Mouse (Mus musculus) splenic B cell, adult 2 months (primary cell): Measurements from ENCODE around the gene Tmed2.
"Not testable (repeated sequence)": the region's sequence is repeated elsewhere in the genome, so short reads cannot be mapped to it uniquely, and the experiment has no call there.

Experiments
- DNase-seq: peaks from one replicate; pipeline ENCODE4 v3.0.0-alpha.2; 2011; ENCODE audit warnings: low read depth, low spot score
- H3K27me3 ChIP-seq: 2 replicates; pipeline ENCODE4 v1.6.1; 2012; ENCODE audit warnings: mild to moderate bottlenecking, low read length, moderate library complexity, mixed read lengths; ENCODE audit not compliant: control insufficient read depth, poor library complexity, insufficient read depth, severe bottlenecking
- H3K36me3 ChIP-seq: 2 replicates; pipeline ENCODE4 v1.6.1; 2012; ENCODE audit warnings: mild to moderate bottlenecking, low read length, moderate library complexity, mixed read lengths; ENCODE audit not compliant: control insufficient read depth, poor library complexity, insufficient read depth, severe bottlenecking

Gene Tmed2

DNA sequence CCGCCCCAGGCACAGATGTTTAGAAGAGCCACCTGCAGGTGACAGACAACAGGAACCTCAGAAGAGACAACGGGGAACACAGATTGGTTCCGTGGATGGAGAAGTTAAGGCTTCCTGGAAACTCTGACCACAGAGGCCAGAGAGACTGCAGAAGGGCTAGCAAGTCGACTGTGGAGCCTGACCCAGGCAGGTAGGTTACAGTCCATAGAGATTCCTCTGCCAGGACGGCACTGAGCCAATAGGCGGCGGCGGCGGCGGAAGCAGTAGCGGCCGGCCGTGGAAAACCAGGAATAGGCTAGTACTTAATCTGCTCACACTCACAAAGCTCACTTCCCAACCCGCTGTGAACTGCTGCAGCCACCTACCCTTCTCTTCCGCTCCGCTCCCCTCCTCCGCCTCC, 3.7 kb upstream of the Tmed2 start:
- peaks cover 2% of the 10 kb centered on the region for H3K27me3 ChIP-seq
- H3K36me3 ChIP-seq = no peaks in the 10 kb centered on the region
- peak; percentile 41 for DNase-seq

DNA sequence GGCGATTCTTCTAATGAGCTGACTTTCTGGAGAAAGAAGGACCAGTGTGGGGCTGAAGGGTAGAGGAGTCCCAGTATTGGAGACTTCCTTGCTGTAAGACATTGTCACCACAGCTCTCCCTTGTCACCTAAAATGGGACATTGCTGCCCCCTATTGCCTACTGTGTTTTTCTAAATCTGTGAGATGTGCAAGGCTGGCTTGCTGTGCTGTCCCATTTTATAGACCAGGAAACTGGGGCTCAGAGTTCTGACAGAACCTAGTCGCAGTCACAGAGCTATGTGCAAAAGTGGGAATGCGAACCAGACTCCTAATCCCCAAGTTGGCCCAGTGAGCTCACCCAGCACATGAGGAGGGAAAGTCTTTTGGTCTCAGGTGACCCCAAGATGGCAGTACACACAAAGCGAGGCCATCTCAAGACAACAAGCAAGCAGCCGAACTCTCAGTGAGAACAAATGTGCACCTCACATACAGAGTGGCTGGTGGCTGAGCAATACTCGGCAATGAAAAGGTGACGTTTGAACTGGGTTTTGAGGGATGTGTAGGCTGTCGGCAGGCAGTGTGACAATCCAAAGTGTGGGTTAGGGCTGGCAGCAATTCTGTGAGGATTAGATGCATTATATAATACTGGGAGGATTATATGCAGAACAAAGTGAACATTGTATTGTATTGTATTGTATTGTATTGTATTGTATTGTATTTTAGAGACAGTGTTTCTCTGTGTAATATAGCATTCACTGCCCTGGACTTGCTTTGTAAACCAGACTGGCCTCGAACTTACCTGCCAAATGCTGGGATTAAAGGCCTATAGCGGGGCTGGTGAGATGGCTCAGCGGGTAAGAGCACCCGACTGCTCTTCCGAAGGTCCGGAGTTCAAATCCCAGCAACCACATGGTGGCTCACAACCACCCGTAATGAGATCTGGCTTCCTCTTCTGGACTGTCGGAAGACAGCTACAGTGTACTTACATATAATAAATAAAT, 1.4 kb upstream of the Tmed2 start:
- peaks cover 2% of the 10 kb centered on the region; the same call in 1 of the 2 replicates for H3K36me3 ChIP-seq
- DNase-seq = peak; percentile 89
- no peaks in the 10 kb centered on the region for H3K27me3 ChIP-seq

DNA sequence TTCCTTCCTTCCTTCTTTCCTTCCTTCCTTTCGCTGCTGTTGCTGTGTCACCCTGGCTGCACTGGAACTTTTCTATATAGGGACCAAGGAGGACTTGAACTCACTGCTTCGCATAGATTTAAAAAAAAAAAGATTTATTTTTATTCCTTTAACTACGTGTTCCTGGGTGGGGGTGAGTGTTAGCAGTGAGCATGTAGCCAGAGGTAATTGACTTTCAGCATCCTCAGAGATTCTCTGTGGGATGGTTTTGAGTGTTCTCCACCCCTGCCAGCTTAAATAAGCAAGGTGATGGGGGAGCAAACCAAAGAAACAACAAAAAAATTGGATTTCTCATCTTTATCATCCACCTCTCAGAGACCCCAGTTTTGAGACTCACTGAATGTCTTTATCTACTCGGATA, 590 bp upstream of the Tmed2 start:
- Histone ChIP-seq H3K36me3 (peaks cover 5% of the 10 kb centered on the region), H3K27me3 (no peaks in the 10 kb centered on the region)
- DNase-seq = no peak

DNA sequence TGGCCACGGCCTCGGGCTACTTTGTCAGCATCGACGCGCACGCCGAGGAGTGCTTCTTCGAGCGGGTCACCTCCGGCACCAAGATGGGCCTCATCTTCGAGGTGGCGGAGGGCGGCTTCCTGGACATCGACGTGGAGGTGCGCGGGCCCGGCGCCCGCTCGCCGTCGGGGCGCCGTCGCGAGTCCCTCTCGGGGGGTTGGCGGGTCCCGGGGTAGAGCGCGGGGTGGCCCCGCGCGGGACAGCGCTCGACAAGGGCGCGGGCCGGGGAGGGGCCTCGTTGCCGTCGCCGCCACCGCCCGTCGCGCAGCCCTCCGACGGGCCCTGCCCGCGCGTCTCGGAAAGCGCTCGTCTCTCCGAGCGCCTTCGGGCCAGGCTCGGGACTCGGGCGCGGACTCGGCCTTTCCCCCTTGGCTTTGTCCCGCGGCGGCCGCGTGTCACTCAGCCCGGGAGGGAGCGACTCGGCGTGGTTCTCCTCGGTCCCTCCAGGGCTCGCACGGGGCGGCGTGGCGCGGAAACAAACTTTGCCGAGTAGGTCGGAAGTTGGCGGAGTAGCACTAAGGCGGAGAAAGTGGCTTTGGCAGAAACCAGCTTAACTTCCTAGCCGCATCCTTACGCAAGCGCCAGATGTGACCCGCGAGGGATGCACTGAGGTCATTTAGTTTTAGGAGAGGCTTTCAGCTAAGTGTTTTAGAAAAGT, 558 bp downstream of the Tmed2 start:
- Histone ChIP-seq H3K27me3 (no peaks in the 10 kb centered on the region), H3K36me3 (peaks cover 9% of the 10 kb centered on the region)
- peak; percentile 51 for DNase-seq

DNA sequence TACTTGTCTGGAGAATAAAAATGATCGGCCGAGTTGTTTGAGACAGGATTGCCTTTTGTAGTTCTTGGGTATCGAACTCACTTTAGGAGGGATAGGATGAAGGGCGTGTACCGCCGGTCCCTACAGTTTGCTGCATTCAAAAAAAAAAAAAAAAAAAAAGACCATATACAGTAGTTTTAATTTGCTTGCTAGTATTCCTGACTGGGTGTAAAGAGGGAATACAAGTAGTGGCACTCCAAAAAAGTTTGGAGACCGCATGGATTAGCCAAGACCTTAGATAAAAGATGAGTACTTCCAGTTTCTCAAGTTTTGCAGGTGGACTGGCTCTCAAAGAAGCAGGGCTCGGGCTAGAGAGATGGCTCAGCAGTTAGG, 1.1 kb downstream of the Tmed2 start:
- Histone ChIP-seq H3K27me3 (no peaks in the 10 kb centered on the region), H3K36me3 (peaks cover 12% of the 10 kb centered on the region)
- no peak for DNase-seq

DNA sequence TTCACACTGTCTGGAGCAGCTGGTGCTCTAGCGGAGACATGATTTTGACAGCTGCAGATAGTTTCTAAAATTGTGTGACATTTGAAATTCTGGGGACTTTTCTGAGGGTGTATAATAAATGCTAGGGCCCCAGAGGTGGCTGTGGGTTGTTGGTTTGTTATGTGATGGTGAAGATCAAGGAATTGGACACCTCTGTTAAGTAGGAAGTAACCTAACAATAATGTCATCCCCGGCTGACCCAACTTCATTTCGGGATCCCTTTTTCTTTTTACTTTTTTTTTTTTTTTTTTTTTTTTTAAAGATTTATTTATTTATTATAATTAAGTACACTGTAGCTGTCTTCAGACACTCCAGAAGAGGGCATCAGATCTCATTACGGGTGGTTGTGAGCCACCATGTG, 10.2 kb downstream of the Tmed2 start:
- DNase-seq, H3K27me3 ChIP-seq: not testable (repeated sequence)
- peaks cover 12% of the 10 kb centered on the region; the same call in 1 of the 2 replicates for H3K36me3 ChIP-seq

DNA sequence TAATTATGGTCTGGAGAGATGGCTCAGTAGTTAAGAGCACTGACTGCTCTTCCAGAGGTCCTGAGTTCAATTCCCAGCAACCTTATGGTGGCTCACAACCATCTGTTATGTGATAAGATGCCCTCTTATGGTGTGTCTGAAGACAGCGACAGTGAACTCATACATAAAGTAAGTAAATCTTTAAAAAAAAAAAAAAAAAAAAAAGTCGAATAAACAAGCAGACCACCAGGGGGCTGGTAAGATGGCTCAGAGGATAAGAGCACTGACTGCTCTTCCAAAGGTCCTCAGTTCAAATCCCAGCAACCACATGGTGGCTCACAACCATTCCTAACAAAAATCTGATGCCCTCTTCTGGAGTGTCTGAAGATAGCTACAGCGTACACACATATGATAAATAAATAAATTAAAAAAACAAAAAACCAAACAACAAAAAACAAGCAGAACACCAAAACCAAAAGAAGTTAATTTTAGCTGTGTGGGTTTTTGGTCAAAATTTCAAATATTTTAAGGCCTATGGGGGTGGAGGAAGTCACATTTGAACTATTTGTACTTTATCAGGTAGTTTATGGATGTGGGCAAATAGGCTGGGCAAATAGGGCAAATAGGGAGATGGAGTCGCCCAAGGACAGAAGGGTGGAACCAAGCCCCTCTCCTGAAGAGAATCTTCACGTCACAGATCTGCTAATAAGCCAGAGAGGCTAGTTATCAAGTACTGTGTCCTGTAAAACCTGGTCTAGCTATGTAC, 11.0 kb downstream of the Tmed2 start:
- H3K36me3 ChIP-seq, H3K27me3 ChIP-seq: not testable (repeated sequence)
- DNase-seq = peak; percentile 36

DNA sequence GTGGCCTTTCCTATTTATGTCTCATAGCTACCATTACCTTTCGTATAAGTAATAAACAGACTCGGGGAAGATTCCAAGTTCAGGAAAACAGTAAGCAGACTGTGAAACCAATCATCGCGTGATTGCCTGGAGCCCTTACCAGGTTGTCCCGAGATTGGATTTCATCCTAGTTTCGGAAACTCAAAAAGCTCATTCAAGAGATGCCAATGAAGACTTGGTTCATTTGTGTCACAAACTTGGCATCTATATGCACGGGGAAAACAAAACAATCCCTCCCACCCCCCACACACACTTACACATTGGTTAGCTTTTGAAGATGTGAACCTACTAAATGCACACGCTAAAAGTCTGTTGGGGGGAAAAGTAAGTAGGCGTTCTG, 11.6 kb downstream of the Tmed2 start:
- no peaks in the 10 kb centered on the region for H3K27me3 ChIP-seq
- peaks cover 14% of the 10 kb centered on the region; the same call in 1 of the 2 replicates for H3K36me3 ChIP-seq
- no peak for DNase-seq

DNA sequence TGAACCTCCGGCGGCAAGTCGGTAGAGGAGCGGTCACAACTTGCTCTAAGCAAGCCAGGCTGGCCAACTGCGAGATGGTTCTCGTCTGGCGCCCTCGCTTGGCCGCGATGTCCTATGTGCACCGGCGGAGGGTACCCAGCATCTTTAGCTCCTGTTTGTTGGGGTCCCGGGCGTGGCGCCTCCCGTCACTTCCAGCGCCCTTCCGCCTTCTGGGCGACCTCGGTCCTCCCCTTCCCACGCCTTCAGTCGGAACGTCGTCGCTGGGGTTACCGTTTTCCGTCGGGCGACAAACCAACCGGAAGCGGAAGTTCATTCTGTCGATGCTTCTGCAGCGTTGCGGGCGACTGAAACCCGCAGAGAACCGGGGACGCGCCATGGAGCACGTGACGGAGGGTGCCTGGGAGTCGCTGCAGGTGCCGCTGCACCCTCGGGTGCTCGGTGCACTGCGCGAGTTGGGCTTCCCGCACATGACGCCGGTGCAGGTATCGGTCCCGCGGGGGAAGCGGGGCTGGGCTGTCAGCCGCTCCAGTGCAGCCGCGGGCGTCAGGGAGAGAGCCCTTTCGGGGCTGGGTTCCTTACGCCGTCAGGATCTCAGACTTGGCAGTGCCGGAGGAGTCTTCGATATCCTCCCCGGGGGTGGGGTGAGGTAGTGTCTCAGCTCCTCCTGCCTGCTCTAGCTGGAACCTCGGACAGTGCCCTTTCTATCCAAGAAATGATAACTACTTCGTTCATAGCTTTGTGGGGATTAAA, 12.2 kb downstream of the Tmed2 start, which contains the start of gene Ddx55:
Gene Ddx55 (plus strand): TSS at position 307 of the 750 bp plus-strand sequence.
- H3K36me3 ChIP-seq = peaks cover 10% of the 10 kb centered on the region; the same call in 1 of the 2 replicates
- H3K27me3 ChIP-seq = no peaks in the 10 kb centered on the region
- DNase-seq = peak; percentile 96

DNA sequence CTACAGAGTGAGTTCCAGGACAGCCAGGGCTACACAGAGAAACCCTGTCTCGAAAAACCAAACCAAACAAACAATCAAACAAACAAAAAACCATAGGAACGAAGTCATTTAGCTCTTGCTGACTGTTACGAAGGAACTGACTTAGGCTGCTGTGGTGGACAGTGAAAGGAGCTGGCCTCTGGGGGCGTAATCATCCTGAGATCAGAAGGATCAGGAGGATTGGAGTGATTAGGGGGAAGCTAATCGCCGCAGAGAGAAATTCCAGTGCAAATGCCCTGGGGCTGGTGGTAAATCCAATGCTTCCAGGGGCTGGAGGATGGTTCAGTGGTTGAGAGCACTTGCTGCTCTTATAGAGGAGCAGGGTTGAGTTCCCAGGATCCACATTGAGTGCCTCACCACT, 13.1 kb downstream of the Tmed2 start:
- no peak for DNase-seq
- peaks cover 13% of the 10 kb centered on the region for H3K36me3 ChIP-seq
- H3K27me3 ChIP-seq = no peaks in the 10 kb centered on the region

DNA sequence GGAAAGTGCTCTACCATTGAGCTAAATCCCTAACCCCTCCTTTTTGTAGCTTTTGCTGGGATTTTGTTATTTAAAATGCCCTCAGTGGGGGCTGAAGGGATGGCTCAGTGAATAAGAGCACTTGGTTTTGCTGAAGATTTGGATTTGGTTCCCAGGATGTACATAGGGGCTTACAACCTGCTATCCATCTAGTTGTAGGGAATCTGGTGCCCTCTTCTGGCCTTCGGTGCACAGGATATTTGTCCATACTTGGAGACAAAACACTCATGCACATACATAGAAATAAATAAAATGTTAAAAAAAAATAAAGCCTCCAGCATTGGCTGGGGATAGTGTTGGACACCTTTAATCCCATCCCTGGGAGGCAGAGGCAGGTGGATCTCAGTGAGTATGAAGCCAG, 14.7 kb downstream of the Tmed2 start:
- H3K27me3 ChIP-seq = no peaks in the 10 kb centered on the region
- DNase-seq = peak; percentile 48

DNA sequence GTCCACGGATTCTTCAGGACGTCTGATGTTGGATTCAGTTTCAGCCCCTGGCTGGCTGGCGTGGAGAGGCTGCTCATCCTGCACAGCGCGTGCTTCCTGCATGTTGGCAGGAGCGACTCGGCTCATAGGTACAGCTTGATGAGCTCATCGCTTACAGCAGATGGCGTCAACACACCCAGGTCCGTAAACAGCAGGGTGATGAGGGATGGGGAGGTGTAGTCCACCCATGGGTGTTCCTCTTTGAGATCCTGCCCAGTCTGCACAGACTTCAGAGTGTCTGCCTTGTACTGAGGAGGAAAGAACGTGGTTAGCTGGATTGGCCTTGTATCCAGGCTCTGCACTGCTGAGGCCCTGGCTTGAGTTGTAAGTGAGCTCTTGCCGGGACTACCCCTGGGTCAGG, 30.6 kb downstream of the Tmed2 start:
- no peaks in the 10 kb centered on the region for H3K27me3 ChIP-seq
- peaks cover 31% of the 10 kb centered on the region for H3K36me3 ChIP-seq
- no peak for DNase-seq

More for the DNA sequence above, 14.7 kb downstream of the Tmed2 start:
- peaks cover 14% of the 10 kb centered on the region for H3K36me3 ChIP-seq

DNA sequence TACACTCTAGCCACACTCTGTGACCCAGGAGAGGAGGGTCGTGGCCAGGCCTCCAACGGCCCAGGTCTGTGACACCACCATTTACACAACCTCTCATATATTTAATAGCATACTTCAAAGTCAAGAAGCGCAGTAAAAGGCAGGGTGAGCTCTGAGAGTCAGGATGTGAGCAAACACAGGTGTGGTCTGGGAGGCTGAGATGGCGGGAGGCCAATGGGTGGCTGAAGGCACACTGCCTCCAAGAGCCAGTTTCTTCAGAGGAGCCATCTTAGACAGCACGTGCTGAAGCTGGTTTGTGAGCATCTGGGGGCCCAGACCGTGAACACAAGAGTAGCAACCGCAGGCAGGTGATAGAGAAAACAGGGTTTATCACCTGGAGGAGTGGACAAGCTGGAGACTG, 35.0 kb downstream of the Tmed2 start:
- peaks cover 18% of the 10 kb centered on the region for H3K36me3 ChIP-seq
- no peak for DNase-seq
- H3K27me3 ChIP-seq = no peaks in the 10 kb centered on the region
